In the genomic region with DNA sequence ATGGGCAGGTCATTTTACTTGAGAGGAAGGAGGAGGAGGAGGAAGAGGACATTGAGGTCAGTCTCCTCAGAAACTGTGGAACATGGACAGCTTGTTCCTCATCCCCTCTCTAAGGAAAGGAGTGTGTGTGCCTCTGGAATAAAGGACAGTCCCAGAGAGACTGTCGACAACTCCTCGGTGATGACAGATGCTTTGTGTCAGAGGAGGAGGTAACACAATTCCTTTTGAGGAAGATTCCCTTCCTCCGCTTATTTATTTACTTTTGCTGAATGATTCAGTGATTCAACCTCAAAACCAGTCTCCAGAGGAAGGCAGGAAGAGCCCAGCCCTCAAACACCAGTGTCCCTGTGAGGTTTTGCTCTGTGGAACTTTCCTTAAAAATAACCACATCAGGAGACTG, we compare ENCODE assay signal across 14 mouse cellular contexts. TPM values are rescaled to one million over a fixed set of nuclear protein-coding genes. Genes with fewer than 3 reads are reported as not detected.
DNase-seq lines count a peak whose midpoint lies in the region; ATAC-seq and TF ChIP-seq lines count a peak whose summit lies in the region.
"Had no signal": no experiment of that assay in that cellular context is flagged by ENCODE, and none has a peak within 500 bp of the region (broad histone marks: within the 10 kb centered on the region; RNA-seq: fewer than 3 reads in every experiment).

No protein-coding gene starts in this region.

- H3K4me1 ChIP-seq in heart, embryonic 12.5 days (replicated peaks), result peaks cover 12% of the 10 kb centered on the region; the same call in 1 of the 2 replicates
- H3K4me1 ChIP-seq in kidney, embryonic 16.5 days (ENCODE audit: insufficient read depth, low read length), result peaks cover 12% of the 10 kb centered on the region; the same call in 1 of the 2 replicates
- peaks cover 32% of the 10 kb centered on the region for H3K4me1 ChIP-seq in brown adipose tissue, adult 24 weeks (ENCODE audit: control insufficient read depth, insufficient read depth, insufficient read length, low read length)
- H3K4me1 ChIP-seq in cerebellum, adult 2 months (ENCODE audit: control insufficient read depth, insufficient read depth, low read length), result no peaks in the 10 kb centered on the region
- H3K4me1 ChIP-seq: neural tube, embryonic 13.5 days had no signal

- no peak overlapping the region for H3K27ac ChIP-seq in heart, embryonic 12.5 days (ENCODE audit: poor library complexity, severe bottlenecking)
- peak overlapping the region; percentile 35; the same call in 1 of the 2 replicates for H3K27ac ChIP-seq in kidney, embryonic 16.5 days (ENCODE audit: low read length)
- H3K27ac ChIP-seq in brown adipose tissue, adult 24 weeks (replicated peaks; ENCODE audit: low read depth, low read length), result peak overlapping the region; percentile 85
- H3K27ac ChIP-seq in cerebellum, adult 2 months (ENCODE audit: insufficient read depth, low read length), result no peak overlapping the region
- H3K27ac ChIP-seq: limb, embryonic 10.5 days; liver, embryonic 14.5 days; neural tube, embryonic 13.5 days had no signal

- no peak overlapping the region for H3K4me3 ChIP-seq in heart, embryonic 12.5 days
- H3K4me3 ChIP-seq in kidney, embryonic 16.5 days (ENCODE audit: low read length), result no peak overlapping the region
- H3K4me3 ChIP-seq in brown adipose tissue, adult 24 weeks (ENCODE audit: insufficient read depth, low read depth, low read length), result no peak overlapping the region
- no peak overlapping the region for H3K4me3 ChIP-seq in cerebellum, adult 2 months (replicated peaks; ENCODE audit: insufficient read depth, low read depth, low read length)
- H3K4me3 ChIP-seq: limb, embryonic 10.5 days; neural tube, embryonic 13.5 days had no signal

- no peak for TF ChIP-seq CTCF in cerebellum, adult 2 months (IDR thresholded peaks at IDR 0.05; ENCODE audit: borderline replicate concordance, insufficient read depth, low read depth, low read length)

- H3K9ac ChIP-seq in heart, embryonic 12.5 days, result no peak overlapping the region
- H3K9ac ChIP-seq in kidney, embryonic 16.5 days (replicated peaks; ENCODE audit: low read length), result no peak overlapping the region
- H3K9ac ChIP-seq: liver, embryonic 14.5 days; neural tube, embryonic 13.5 days had no signal

- no peaks in the 10 kb centered on the region for H3K27me3 ChIP-seq in heart, embryonic 12.5 days (replicated peaks)
- H3K27me3 ChIP-seq in kidney, embryonic 16.5 days (ENCODE audit: insufficient read depth, low read length), result no peaks in the 10 kb centered on the region
- H3K27me3 ChIP-seq in cerebellum, adult 2 months (ENCODE audit: control insufficient read depth, insufficient read depth, low read length), result no peaks in the 10 kb centered on the region
- H3K27me3 ChIP-seq: neural tube, embryonic 13.5 days had no signal

- ATAC-seq in heart, embryonic 12.5 days (ENCODE audit: insufficient number of reproducible peaks, low FRiP score), result no peak
- peak; percentile 64; the same call in 1 of the 2 replicates for ATAC-seq in kidney, embryonic 16.5 days (ENCODE audit: low FRiP score, low TSS enrichment)

- WGBS in heart, embryonic 12.5 days, result 27% methylated on average over 3 of the region's 3 CpGs
- 23% methylated on average over 3 of the region's 3 CpGs for WGBS in kidney, embryonic 16.5 days
- 83% methylated on average over 3 of the region's 3 CpGs for WGBS in cerebellum, adult 2 months

- peak; percentile 42 to 79 for DNase-seq in heart, adult 18-20 months
- DNase-seq in kidney, adult 11 months, result no peak
- DNase-seq in 3134 (ENCODE audit: extremely low read depth, insufficient read length, low spot score), result peak; percentile 73
- no peak for DNase-seq in cerebellum, adult 2 months
- DNase-seq: adrenal gland, postnatal 10 days; cerebellum, adult 8-10 months; thymus, postnatal 4 days had no signal

- no peak for TF ChIP-seq POLR2A in cerebellum, adult 2 months (IDR thresholded peaks at IDR 0.05; ENCODE audit: borderline replicate concordance, insufficient read depth, low read length)

- no peak overlapping the region for H3K4me2 ChIP-seq in heart, embryonic 12.5 days
- H3K4me2 ChIP-seq in kidney, embryonic 16.5 days (replicated peaks; ENCODE audit: low read depth, low read length), result no peak overlapping the region
- H3K4me2 ChIP-seq: neural tube, embryonic 13.5 days had no signal

- no peaks in the 10 kb centered on the region for H3K9me3 ChIP-seq in heart, embryonic 12.5 days (replicated peaks)
- H3K9me3 ChIP-seq in kidney, embryonic 16.5 days (ENCODE audit: low read length), result no peaks in the 10 kb centered on the region
- H3K9me3 ChIP-seq: G1E; limb, embryonic 10.5 days; neural tube, embryonic 13.5 days had no signal

- H3K36me3 ChIP-seq in heart, embryonic 12.5 days, result no peaks in the 10 kb centered on the region
- no peaks in the 10 kb centered on the region for H3K36me3 ChIP-seq in kidney, embryonic 16.5 days (ENCODE audit: insufficient read depth, low read length)
- H3K36me3 ChIP-seq: G1E; limb, embryonic 10.5 days; neural tube, embryonic 13.5 days had no signal

RNA-seq across cellular contexts. Expression of a gene that starts 29.9 kb away (rescaled TPM):
- 100 to 1,000 TPM; 161 to 188 TPM for total RNA-seq in heart, adult 18-20 months (2021)
- polyA plus RNA-seq in heart, embryonic 12.5 days (2016; fragmentation: Nextera tagmentation; extraction: Ambion mirVana), result 70.8 and 71.5 TPM in 2 replicates
- polyA plus RNA-seq in kidney, embryonic 16.5 days (2015; fragmentation: Nextera tagmentation; extraction: Ambion mirVana), result 114 TPM in 2 replicates
- polyA plus RNA-seq in brown adipose tissue, adult 24 weeks (2012; ENCODE audit: insufficient read depth, insufficient read length, missing spikeins), result 63.4 and 130 TPM in 2 replicates
- polyA plus RNA-seq in cerebellum, adult 2 months (2012; rRNA removed), result 47.7 and 48.9 TPM in 2 replicates

Comparison
In these comparisons a context has a peak if more than half of its experiments do, and no peak if none do; other contexts are left out.
1. DNase-seq: peak in heart, adult 18-20 months (2 of 2) and 3134 (single experiment); none in kidney, adult 11 months (single experiment) and cerebellum, adult 2 months (0 of 2).
2. H3K27ac ChIP-seq: peak in kidney, embryonic 16.5 days (single experiment) and brown adipose tissue, adult 24 weeks (single experiment); none in heart, embryonic 12.5 days (single experiment) and cerebellum, adult 2 months (single experiment).